Mouse (Mus musculus): ENCODE measurements around the gene Peli1. TPM values are rescaled to one million over a fixed set of nuclear protein-coding genes. Genes with fewer than 3 reads are reported as not detected.
"Not testable (repeated sequence)": the region's sequence is repeated elsewhere in the genome, so short reads cannot be mapped to it uniquely, and the experiment has no call there.

Gene Peli1
- total RNA-seq, 2 experiments from 2014 or later: 13.9 to 16.8 TPM

GRCm38 (mm10) chr11:21139453-21139852 is 48.4 kb downstream of the Peli1 start:
- no peak for DNase-seq
- intact Hi-C loops (cut with DNase I; ENCODE audit: low total_unique reads): no loop called here

GRCm38 (mm10) chr11:21141242-21141641 is 50.2 kb downstream of the Peli1 start:
- no peak for DNase-seq

GRCm38 (mm10) chr11:21141755-21142154 is 50.7 kb downstream of the Peli1 start:
- DNase-seq: no peak
- intact Hi-C loops (cut with DNase I; ENCODE audit: low total_unique reads): no loop called here

More at GRCm38 (mm10) chr11:21141242-21141641, 50.2 kb downstream of the Peli1 start:
- intact Hi-C loops (cut with DNase I; ENCODE audit: low total_unique reads): no loop called here

GRCm38 (mm10) chr11:21149476-21149875 is 58.4 kb downstream of the Peli1 start:
- no peak for DNase-seq
- intact Hi-C loops (cut with DNase I; ENCODE audit: low total_unique reads): no loop called here

- no peak for DNase-seq
- intact Hi-C loops (cut with DNase I; ENCODE audit: low total_unique reads): no loop called here
Observed at GRCm38 (mm10) chr11:21150316-21150715, 59.2 kb downstream of the Peli1 start.

- no peak for DNase-seq
- intact Hi-C loops (cut with DNase I; ENCODE audit: low total_unique reads): no loop called here
Observed at GRCm38 (mm10) chr11:21151672-21152071, 60.6 kb downstream of the Peli1 start.

- no peak for DNase-seq
- intact Hi-C loops (cut with DNase I; ENCODE audit: low total_unique reads): no loop called here
Observed at GRCm38 (mm10) chr11:21153111-21153510, 62.0 kb downstream of the Peli1 start.

GRCm38 (mm10) chr11:21157595-21157994 is 66.5 kb downstream of the Peli1 start:
- intact Hi-C loops (cut with DNase I; ENCODE audit: low total_unique reads): no loop called here
- DNase-seq: no peak

GRCm38 (mm10) chr11:21162093-21162492 is 71.0 kb downstream of the Peli1 start:
- intact Hi-C loops (cut with DNase I; ENCODE audit: low total_unique reads): no loop called here
- no peak for DNase-seq

- DNase-seq: no peak
- intact Hi-C loops (cut with DNase I; ENCODE audit: low total_unique reads): no loop called here
Observed at GRCm38 (mm10) chr11:21163143-21163542, 72.1 kb downstream of the Peli1 start.

- intact Hi-C loops (cut with DNase I; ENCODE audit: low total_unique reads): no loop called here
- DNase-seq: no peak
Observed at GRCm38 (mm10) chr11:21163673-21164072, 72.6 kb downstream of the Peli1 start.

GRCm38 (mm10) chr11:21164312-21164993 is 73.4 kb downstream of the Peli1 start:
- DNase-seq: no peak
- intact Hi-C loops (cut with DNase I; ENCODE audit: low total_unique reads): no loop called here

GRCm38 (mm10) chr11:21164994-21165560 is 74.0 kb downstream of the Peli1 start:
- intact Hi-C loops (cut with DNase I; ENCODE audit: low total_unique reads): no loop called here
- DNase-seq: no peak

- intact Hi-C loops (cut with DNase I; ENCODE audit: low total_unique reads): no loop called here
- no peak for DNase-seq
Observed at GRCm38 (mm10) chr11:21166495-21167096, 75.5 kb downstream of the Peli1 start.

- DNase-seq: no peak
- intact Hi-C loops (cut with DNase I; ENCODE audit: low total_unique reads): no loop called here
Observed at GRCm38 (mm10) chr11:21168828-21169607, 77.9 kb downstream of the Peli1 start.

- DNase-seq; intact Hi-C loops (cut with DNase I; ENCODE audit: low total_unique reads): not testable (repeated sequence)
Observed at GRCm38 (mm10) chr11:21169608-21169860, 78.4 kb downstream of the Peli1 start.

- DNase-seq: no peak
- intact Hi-C loops (cut with DNase I; ENCODE audit: low total_unique reads): no loop called here
Observed at GRCm38 (mm10) chr11:21172281-21172680, 81.2 kb downstream of the Peli1 start.

GRCm38 (mm10) chr11:21173926-21174325 is 82.8 kb downstream of the Peli1 start:
- DNase-seq: no peak
- intact Hi-C loops (cut with DNase I; ENCODE audit: low total_unique reads): no loop called here

GRCm38 (mm10) chr11:21174396-21174795 is 83.3 kb downstream of the Peli1 start:
- no peak for DNase-seq

GRCm38 (mm10) chr11:21175063-21175462 is 84.0 kb downstream of the Peli1 start:
- intact Hi-C loops (cut with DNase I; ENCODE audit: low total_unique reads): loop anchor here (5.0 kb wide), 2 partner anchors 258 to 378 kb away; no protein-coding TSS in a partner anchor
- no peak for DNase-seq

More at GRCm38 (mm10) chr11:21174396-21174795, 83.3 kb downstream of the Peli1 start:
- intact Hi-C loops (cut with DNase I; ENCODE audit: low total_unique reads): no loop called here

All from gastrocnemius, postnatal 14 days (tissue).